Mouse (Mus musculus) myocyte (in vitro differentiated cells): ENCODE measurements around the gene Ccdc181.

Source experiments
- CEBPB ChIP-seq: IDR thresholded peaks from 2 replicates; pipeline ENCODE4 v1.6.1; 2011; ENCODE audit warnings: mild to moderate bottlenecking, moderate library complexity; ENCODE audit not compliant: poor library complexity, insufficient read depth, severe bottlenecking
- E2F4 ChIP-seq: IDR thresholded peaks from one replicate; pipeline ENCODE4 v1.6.1; 2011; ENCODE audit warnings: mild to moderate bottlenecking, control low read depth, moderate library complexity; ENCODE audit not compliant: insufficient read depth
- MAX ChIP-seq: IDR thresholded peaks from one replicate; pipeline ENCODE4 v1.6.1; 2011; ENCODE audit warnings: low read depth, mild to moderate bottlenecking, control low read depth
- MYOD1 ChIP-seq, 3 experiments: IDR thresholded peaks; one replicate each; pipeline ENCODE4 v1.6.1; 2011; ENCODE audit warnings: control low read depth in 2 of 3, low read depth in 2 of 3, mild to moderate bottlenecking in 2 of 3, moderate library complexity in 1 of 3; ENCODE audit not compliant: insufficient read length in 2 of 3, control insufficient read depth in 1 of 3
- MYOG ChIP-seq, 3 experiments: IDR thresholded peaks; one replicate each; pipeline ENCODE4 v1.6.1; 2011; ENCODE audit warnings: control low read depth in 2 of 3, low read depth in 2 of 3, mild to moderate bottlenecking in 2 of 3; ENCODE audit not compliant: insufficient read length in 2 of 3, control insufficient read depth in 1 of 3, insufficient read depth in 1 of 3
- POLR2A ChIP-seq: IDR thresholded peaks from one replicate; pipeline ENCODE4 v1.6.1; 2011; ENCODE audit warnings: low read depth, mild to moderate bottlenecking, control low read depth, moderate library complexity; ENCODE audit not compliant: insufficient read length
- POLR2AphosphoS2 ChIP-seq: IDR thresholded peaks from one replicate; pipeline ENCODE4 v1.6.1; 2011; ENCODE audit warnings: low read depth, control low read depth; ENCODE audit not compliant: insufficient read length
- REST ChIP-seq: IDR thresholded peaks from one replicate; pipeline ENCODE4 v1.6.1; 2011; ENCODE audit warnings: mild to moderate bottlenecking, control low read depth, moderate library complexity; ENCODE audit not compliant: insufficient read depth, insufficient read length
- SRF ChIP-seq: IDR thresholded peaks from one replicate; pipeline ENCODE4 v1.6.1; 2011; ENCODE audit warnings: low read depth; ENCODE audit not compliant: control insufficient read depth, insufficient read length
- TCF12 ChIP-seq: IDR thresholded peaks from one replicate; pipeline ENCODE4 v1.6.1; 2011; ENCODE audit warnings: mild to moderate bottlenecking, control low read depth; ENCODE audit not compliant: poor library complexity, insufficient read depth, severe bottlenecking
- TCF3 ChIP-seq: IDR thresholded peaks from one replicate; pipeline ENCODE4 v1.6.1; 2011; ENCODE audit warnings: low read depth, control low read depth; ENCODE audit not compliant: insufficient read length
- USF1 ChIP-seq: IDR thresholded peaks from one replicate; pipeline ENCODE4 v1.6.1; 2011; ENCODE audit warnings: low read depth, mild to moderate bottlenecking, control low read depth, moderate library complexity

- no peak for TF ChIP-seq POLR2A
- TF ChIP-seq USF1, result no peak
- TF ChIP-seq E2F4, result no peak
- no peak for TF ChIP-seq REST
- TF ChIP-seq MAX, result no peak
- TF ChIP-seq TCF12, result no peak
- no peak for TF ChIP-seq SRF
- TF ChIP-seq CEBPB, result no peak
- no peak for TF ChIP-seq POLR2AphosphoS2
- TF ChIP-seq MYOG (IDR thresholded peaks at IDR 0.05; ENCODE audit: control insufficient read depth in 1 of 3, insufficient read depth in 1 of 3, insufficient read length in 2 of 3, low read depth in 2 of 3), result no peak
- no peak for TF ChIP-seq TCF3
- TF ChIP-seq MYOD1 (IDR thresholded peaks at IDR 0.05; ENCODE audit: control insufficient read depth in 1 of 3, insufficient read length in 2 of 3, low read depth in 2 of 3), result no peak
These were observed 22.8 kb upstream of the Ccdc181 start for GRCm38 (mm10) chr1:164252551-164252950.
